Mouse (Mus musculus) E14TG2a.4 (cell line): Measurements from ENCODE around the gene Zfp950.

Experiments used
- H3K27me3 ChIP-seq: 2 replicates; pipeline ENCODE4 v1.6.1; 2014; ENCODE audit warnings: low read length, control low read depth; ENCODE audit not compliant: insufficient read depth
- H3K36me3 ChIP-seq: 2 replicates; pipeline ENCODE4 v1.6.1; 2014; ENCODE audit warnings: low read length, control low read depth; ENCODE audit not compliant: insufficient read depth
- H3K4me1 ChIP-seq: replicated peaks from 2 replicates; pipeline ENCODE4 v1.6.1; 2014; ENCODE audit warnings: low read depth, low read length, control low read depth
- H3K4me3 ChIP-seq: replicated peaks from 2 replicates; pipeline ENCODE4 v1.5.1; 2014; ENCODE audit warnings: mild to moderate bottlenecking, low read length
- H3K9me3 ChIP-seq: 2 replicates; pipeline ENCODE4 v1.6.1; 2014; ENCODE audit warnings: low read length, control low read depth
- CTCF ChIP-seq: conservative IDR thresholded peaks from 2 replicates; pipeline ENCODE4 v1.5.1; 2014; ENCODE audit warnings: low read length
- NANOG ChIP-seq: IDR thresholded peaks from 2 replicates; pipeline ENCODE4 v1.6.1; 2014; ENCODE audit warnings: borderline replicate concordance, low read length, mixed read lengths
- POU5F1 ChIP-seq: IDR thresholded peaks from 2 replicates; pipeline ENCODE4 v1.6.1; 2014; ENCODE audit warnings: low read length, borderline replicate concordance

The Zfp950 gene

DNA sequence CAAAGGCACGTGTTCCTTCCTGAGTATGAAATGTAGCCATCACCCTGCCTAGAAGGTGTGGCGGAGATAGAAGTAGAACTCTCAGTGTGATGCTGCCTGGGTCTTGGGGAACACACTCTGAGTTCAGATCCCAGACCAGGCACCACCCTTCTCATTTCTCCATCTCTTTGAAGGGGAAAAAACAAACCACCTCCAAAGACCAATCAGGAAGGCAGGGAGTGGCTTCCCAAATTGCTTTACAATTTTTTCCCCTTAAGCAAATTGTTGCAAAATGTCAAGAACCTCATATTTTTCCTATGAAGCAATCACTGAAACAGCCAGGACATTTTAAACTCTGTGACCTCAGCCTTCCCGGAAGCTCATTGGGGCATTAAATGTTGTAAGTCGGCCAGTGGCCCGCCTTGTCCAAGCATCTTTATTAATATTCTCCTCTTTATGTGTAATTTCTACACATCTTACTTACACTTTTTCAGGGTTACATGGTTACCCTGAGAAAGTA, 60.3 kb downstream of the Zfp950 start:
- Histone ChIP-seq H3K9me3 (no peaks in the 10 kb centered on the region), H3K4me3 (no peak overlapping the region), H3K27me3 (no peaks in the 10 kb centered on the region), H3K36me3 (no peaks in the 10 kb centered on the region), H3K4me1 (no peaks in the 10 kb centered on the region)
- TF ChIP-seq NANOG (no peak), POU5F1 (no peak), CTCF (no peak)

DNA sequence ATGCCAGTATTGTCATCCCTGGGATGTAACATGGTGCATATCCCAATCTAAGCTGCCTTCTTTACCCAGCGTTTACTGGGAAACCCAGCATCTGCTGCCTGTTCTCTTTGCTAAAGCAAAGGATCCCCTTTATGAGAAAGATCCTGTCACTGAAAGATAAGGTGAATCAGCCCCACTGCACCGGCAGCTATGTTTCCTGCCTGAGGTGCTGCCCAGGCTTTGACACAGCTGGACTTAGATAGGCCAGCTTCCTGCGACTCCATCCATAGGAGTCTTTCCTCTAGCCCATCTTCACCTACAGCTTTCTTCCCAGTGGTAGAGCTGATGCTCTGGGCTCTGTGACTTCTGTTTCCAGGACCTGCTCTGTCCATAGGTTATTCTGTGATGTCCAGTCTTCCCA, 62.0 kb downstream of the Zfp950 start:
- no peaks in the 10 kb centered on the region for H3K9me3 ChIP-seq
- TF ChIP-seq CTCF = no peak
- TF ChIP-seq NANOG = no peak
- no peak for TF ChIP-seq POU5F1
- H3K4me3 ChIP-seq = no peak overlapping the region
- no peaks in the 10 kb centered on the region for H3K27me3 ChIP-seq
- H3K4me1 ChIP-seq = no peaks in the 10 kb centered on the region
- H3K36me3 ChIP-seq = no peaks in the 10 kb centered on the region

DNA sequence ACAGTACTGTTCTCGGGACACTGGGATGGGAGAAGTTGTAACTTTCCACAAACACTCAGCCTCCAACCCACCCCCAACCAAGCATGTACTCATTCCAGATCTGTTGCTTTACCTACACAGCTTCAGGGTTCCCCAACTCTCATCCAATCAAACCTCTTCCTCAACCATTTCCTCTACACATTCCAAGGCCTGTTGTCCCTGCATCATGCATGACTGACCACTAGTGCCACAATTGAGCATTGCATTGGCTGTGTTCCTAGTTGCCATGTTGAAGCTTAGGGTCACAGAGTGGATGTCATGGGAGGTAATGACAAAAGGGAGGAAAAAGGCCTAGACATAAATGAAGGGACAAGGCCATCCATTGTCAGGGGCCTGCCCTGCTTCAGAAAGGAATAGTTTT, 75.6 kb downstream of the Zfp950 start:
- H3K9me3 ChIP-seq = no peaks in the 10 kb centered on the region
- no peak overlapping the region for H3K4me3 ChIP-seq
- no peaks in the 10 kb centered on the region for H3K36me3 ChIP-seq
- H3K4me1 ChIP-seq = no peaks in the 10 kb centered on the region
- no peak for TF ChIP-seq NANOG
- TF ChIP-seq POU5F1 = no peak
- TF ChIP-seq CTCF = no peak
- no peaks in the 10 kb centered on the region for H3K27me3 ChIP-seq

DNA sequence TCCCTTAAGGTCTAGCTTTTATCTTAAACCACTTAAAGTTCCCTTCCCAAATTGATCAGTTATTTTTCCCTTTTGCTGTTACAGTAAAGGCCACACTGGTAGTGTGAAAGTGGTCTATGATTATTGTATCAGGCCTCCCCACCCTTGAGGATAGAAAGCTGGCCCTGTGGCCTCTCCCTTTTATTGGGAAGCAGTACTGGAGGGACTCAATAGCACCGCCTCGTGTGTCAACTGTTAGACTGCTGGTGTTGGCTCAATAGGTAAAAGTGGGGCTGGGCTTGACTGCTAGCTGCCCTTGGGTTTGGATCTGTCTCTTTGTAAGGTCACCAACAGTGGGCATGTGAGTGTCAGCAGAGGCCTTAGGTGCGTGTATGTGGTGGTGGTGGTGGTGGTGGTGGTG, 76.3 kb downstream of the Zfp950 start:
- no peaks in the 10 kb centered on the region for H3K9me3 ChIP-seq

DNA sequence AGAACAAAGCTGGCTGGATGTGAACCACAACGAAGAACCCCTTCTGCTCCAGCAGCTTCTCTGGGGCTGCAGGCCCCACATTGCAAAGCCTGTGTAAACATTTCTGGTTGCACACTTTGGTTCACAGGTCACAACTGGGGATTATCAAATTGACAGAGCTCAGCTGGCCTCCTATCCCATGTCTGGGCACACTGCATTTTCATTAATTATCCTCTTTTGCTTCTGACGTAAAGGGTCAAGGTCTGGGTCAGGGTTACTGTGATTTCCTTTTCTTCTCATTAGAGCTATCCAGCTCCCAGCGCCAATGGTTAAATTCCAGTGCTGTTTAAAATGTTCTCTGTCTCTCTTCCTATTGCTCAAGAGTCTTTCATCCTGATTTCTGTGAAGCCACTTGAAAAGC, 83.1 kb downstream of the Zfp950 start:
- TF ChIP-seq POU5F1 (no peak), NANOG (no peak), CTCF (no peak)
- H3K36me3 ChIP-seq = no peaks in the 10 kb centered on the region
- H3K4me1 ChIP-seq = no peaks in the 10 kb centered on the region
- no peak overlapping the region for H3K4me3 ChIP-seq
- H3K9me3 ChIP-seq = no peaks in the 10 kb centered on the region
- H3K27me3 ChIP-seq = no peaks in the 10 kb centered on the region

More for the DNA sequence above, 76.3 kb downstream of the Zfp950 start:
- TF ChIP-seq POU5F1 = no peak
- no peak for TF ChIP-seq NANOG
- TF ChIP-seq CTCF = no peak
- Histone ChIP-seq H3K27me3 (no peaks in the 10 kb centered on the region), H3K36me3 (no peaks in the 10 kb centered on the region), H3K4me1 (no peaks in the 10 kb centered on the region), H3K4me3 (no peak overlapping the region)

DNA sequence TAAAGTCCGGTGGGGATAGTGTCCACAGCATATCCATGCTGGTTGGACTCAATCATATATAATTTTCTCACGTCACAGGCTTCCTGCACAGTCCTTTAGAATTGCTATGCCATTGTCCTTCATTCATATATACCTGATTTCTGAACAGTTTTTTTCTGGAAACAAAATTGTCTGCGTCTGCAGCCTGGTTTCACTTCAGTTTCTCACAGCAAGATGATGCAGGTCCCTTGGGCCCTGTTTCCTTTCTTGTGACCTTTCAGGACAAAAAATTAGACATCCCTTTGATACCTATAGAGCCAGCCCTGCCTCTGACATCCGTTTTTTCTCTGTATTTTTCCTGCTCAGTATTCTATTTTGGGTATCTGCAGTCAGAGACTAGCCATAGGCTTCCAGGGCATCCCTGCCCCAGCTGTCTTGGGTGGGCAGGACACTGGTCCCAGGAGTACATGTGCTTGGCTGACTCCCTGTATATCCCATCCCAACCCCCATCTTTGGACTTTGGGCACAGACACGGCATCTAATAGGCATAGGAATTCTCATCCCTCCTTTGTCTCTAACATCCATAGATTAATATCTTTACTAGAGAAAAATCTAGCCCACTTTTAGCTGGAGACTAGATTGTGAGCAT, 83.7 kb downstream of the Zfp950 start:
- H3K4me3 ChIP-seq = no peak overlapping the region
- H3K36me3 ChIP-seq = no peaks in the 10 kb centered on the region
- no peaks in the 10 kb centered on the region for H3K4me1 ChIP-seq
- H3K9me3 ChIP-seq = no peaks in the 10 kb centered on the region
- H3K27me3 ChIP-seq = no peaks in the 10 kb centered on the region
- TF ChIP-seq POU5F1 = no peak
- TF ChIP-seq CTCF = no peak
- TF ChIP-seq NANOG = no peak

DNA sequence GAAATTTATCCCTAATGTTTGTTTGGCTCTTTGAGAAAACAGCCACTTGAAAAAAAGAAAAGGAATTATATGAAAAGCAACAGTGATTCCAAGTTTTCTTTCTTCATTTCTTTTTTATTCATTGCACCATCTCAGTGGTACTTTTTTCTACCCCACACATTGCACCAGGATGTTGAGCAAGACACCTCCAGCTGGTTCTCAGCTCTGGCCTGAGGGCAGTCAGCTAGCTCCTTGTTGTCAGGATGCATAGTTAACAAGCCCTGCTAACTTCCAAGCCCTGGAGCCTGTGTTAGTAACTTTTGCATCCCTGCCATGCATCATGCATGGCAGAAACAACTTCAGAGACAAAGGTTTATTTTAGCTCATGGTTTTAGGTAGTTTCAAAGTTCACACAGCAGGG, 87.9 kb downstream of the Zfp950 start:
- Histone ChIP-seq H3K4me1 (no peaks in the 10 kb centered on the region), H3K27me3 (no peaks in the 10 kb centered on the region), H3K4me3 (no peak overlapping the region), H3K36me3 (no peaks in the 10 kb centered on the region), H3K9me3 (no peaks in the 10 kb centered on the region)
- TF ChIP-seq CTCF (no peak), POU5F1 (no peak), NANOG (no peak)

DNA sequence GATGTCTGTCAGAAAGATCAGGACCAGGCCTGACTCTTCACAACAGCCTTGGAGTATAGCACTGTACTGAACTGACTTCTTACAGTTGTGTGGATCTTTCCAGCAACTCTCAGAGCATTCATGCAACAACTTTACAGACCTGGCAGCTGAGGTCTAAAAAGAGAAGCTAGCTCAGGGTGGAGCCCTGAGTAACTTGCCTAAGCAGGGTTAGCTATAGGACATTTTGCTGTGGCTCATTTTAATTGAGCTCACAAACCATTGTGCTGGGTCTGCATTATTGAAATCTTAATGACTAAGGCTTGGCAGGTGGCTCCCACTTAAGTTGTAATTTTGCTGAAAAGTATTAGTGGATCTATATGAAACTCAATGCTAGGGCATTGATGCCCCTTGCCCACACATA, 88.6 kb downstream of the Zfp950 start:
- Histone ChIP-seq H3K27me3 (no peaks in the 10 kb centered on the region), H3K36me3 (no peaks in the 10 kb centered on the region), H3K4me3 (no peak overlapping the region), H3K9me3 (no peaks in the 10 kb centered on the region), H3K4me1 (no peaks in the 10 kb centered on the region)
- TF ChIP-seq NANOG (no peak), POU5F1 (no peak), CTCF (no peak)

DNA sequence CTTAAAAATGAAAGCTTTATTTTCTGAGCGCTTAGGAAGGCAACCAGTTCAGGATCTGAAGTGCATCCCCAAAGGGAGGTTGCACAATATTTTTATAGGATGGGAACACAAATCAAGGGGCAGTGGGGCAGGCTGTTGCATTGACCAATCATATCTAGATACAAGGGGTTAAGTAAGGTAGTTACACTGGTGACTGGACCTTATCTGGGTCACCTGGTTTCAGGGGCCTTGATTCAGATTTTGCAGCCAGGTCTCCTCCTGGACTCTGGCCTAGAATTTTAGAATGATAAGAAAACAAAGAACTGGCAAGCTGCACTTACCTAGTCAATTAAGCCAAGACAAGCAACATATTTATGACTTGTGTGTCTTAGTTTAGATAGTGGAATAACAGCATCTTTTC, 89.5 kb downstream of the Zfp950 start:
- Histone ChIP-seq H3K9me3 (no peaks in the 10 kb centered on the region), H3K36me3 (no peaks in the 10 kb centered on the region), H3K4me3 (no peak overlapping the region), H3K27me3 (no peaks in the 10 kb centered on the region), H3K4me1 (no peaks in the 10 kb centered on the region)
- TF ChIP-seq NANOG (no peak), POU5F1 (no peak), CTCF (no peak)
